Mouse (Mus musculus): Measurements from ENCODE around the gene Adamtsl3.

- TF ChIP-seq POLR2A (IDR thresholded peaks at IDR 0.05; ENCODE audit: insufficient read depth, low read length) (no peak), CTCF (IDR thresholded peaks at IDR 0.05; ENCODE audit: low read depth, low read length) (no peak)
These were observed 5.7 kb upstream of the Adamtsl3 start for GRCm38 (mm10) chr7:82329831-82330230.

Measured in ES-Bruce4 (cell line).